Mouse (Mus musculus): ENCODE results near the gene Sfta2. TPM values are rescaled to one million over a fixed set of nuclear protein-coding genes. Genes with fewer than 3 reads are reported as not detected.

Sfta2 gene
- polyA plus RNA-seq, 1 experiment from 2014 or later: 0.44 TPM

Other genes starting within 250 kb of the Sfta2 start
- 1.0 and 1.7 TPM in 2 replicates for gene H2-Q4, start 221.9 kb upstream of the Sfta2 start, polyA plus RNA-seq (2015; fragmentation: Nextera tagmentation; extraction: Ambion mirVana)
- 0.60 and 1.5 TPM in 2 replicates for gene H2-Q6, start 176.7 kb upstream of the Sfta2 start, polyA plus RNA-seq (2015; fragmentation: Nextera tagmentation; extraction: Ambion mirVana)
- gene H2-Q7, start 162.4 kb upstream of the Sfta2 start, polyA plus RNA-seq (2015; fragmentation: Nextera tagmentation; extraction: Ambion mirVana): 3.8 and 4.1 TPM in 2 replicates
- 0.38 and 0.78 TPM in 2 replicates for gene H2-Q10, start 131.5 kb upstream of the Sfta2 start, polyA plus RNA-seq (2015; fragmentation: Nextera tagmentation; extraction: Ambion mirVana)
- not detected in 2 replicates for gene Pou5f1, start 95.5 kb upstream of the Sfta2 start, polyA plus RNA-seq (2015; fragmentation: Nextera tagmentation; extraction: Ambion mirVana)
- 19.3 and 21.0 TPM in 2 replicates for gene Tcf19, start 84.7 kb upstream of the Sfta2 start, polyA plus RNA-seq (2015; fragmentation: Nextera tagmentation; extraction: Ambion mirVana)
- gene Cchcr1, start 84.4 kb upstream of the Sfta2 start, polyA plus RNA-seq (2015; fragmentation: Nextera tagmentation; extraction: Ambion mirVana): 6.5 and 7.9 TPM in 2 replicates
- gene Psors1c2, start 68.3 kb upstream of the Sfta2 start, polyA plus RNA-seq (2015; fragmentation: Nextera tagmentation; extraction: Ambion mirVana): 0.97 and 1.2 TPM in 2 replicates
- gene Cdsn, start 49.4 kb upstream of the Sfta2 start, polyA plus RNA-seq (2015; fragmentation: Nextera tagmentation; extraction: Ambion mirVana): 0.14 and 0.22 TPM in 2 replicates
- not detected in 2 replicates for gene 2300002M23Rik, start 34.1 kb upstream of the Sfta2 start, polyA plus RNA-seq (2015; fragmentation: Nextera tagmentation; extraction: Ambion mirVana)
- gene Gm9573, start 25.1 kb downstream of the Sfta2 start, polyA plus RNA-seq (2015; fragmentation: Nextera tagmentation; extraction: Ambion mirVana): not detected in 2 replicates
- 0.17 TPM in 1 of 2 replicates, not detected in the other for gene Mucl3, start 42.1 kb downstream of the Sfta2 start, polyA plus RNA-seq (2015; fragmentation: Nextera tagmentation; extraction: Ambion mirVana)
- 15.9 and 17.8 TPM in 2 replicates for gene Vars2, start 66.0 kb downstream of the Sfta2 start, polyA plus RNA-seq (2015; fragmentation: Nextera tagmentation; extraction: Ambion mirVana)
- gene Gtf2h4, start 72.2 kb downstream of the Sfta2 start, polyA plus RNA-seq (2015; fragmentation: Nextera tagmentation; extraction: Ambion mirVana): 23.7 and 24.8 TPM in 2 replicates
- 106 and 110 TPM in 2 replicates for gene Ddr1, start 103.1 kb downstream of the Sfta2 start, polyA plus RNA-seq (2015; fragmentation: Nextera tagmentation; extraction: Ambion mirVana)
- gene Ier3, start 220.1 kb downstream of the Sfta2 start, polyA plus RNA-seq (2015; fragmentation: Nextera tagmentation; extraction: Ambion mirVana): 12.7 and 16.3 TPM in 2 replicates
- gene Flot1, start 221.7 kb downstream of the Sfta2 start, polyA plus RNA-seq (2015; fragmentation: Nextera tagmentation; extraction: Ambion mirVana): 111 and 116 TPM in 2 replicates
- gene Tubb5, start 236.8 kb downstream of the Sfta2 start, polyA plus RNA-seq (2015; fragmentation: Nextera tagmentation; extraction: Ambion mirVana): 1,681 and 1,706 TPM in 2 replicates
- 10.0 and 10.5 TPM in 2 replicates for gene Mdc1, start 240.0 kb downstream of the Sfta2 start, polyA plus RNA-seq (2015; fragmentation: Nextera tagmentation; extraction: Ambion mirVana)

Data from hindbrain, embryonic 15.5 days (tissue).